Mouse (Mus musculus) stomach, embryonic 15.5 days (tissue): ENCODE measurements around the gene Shld1. TPM values are rescaled to one million over a fixed set of nuclear protein-coding genes. Genes with fewer than 3 reads are reported as not detected.

Experiments used
- ATAC-seq: fragments of 200-750 bp; cut with Nextera tagmentation; 2 replicates; pipeline ENCODE4 v1.8.0; 2017; ENCODE audit warnings: low read depth, moderate number of reproducible peaks, moderate TSS enrichment; ENCODE audit not compliant: insufficient read depth, low FRiP score
- H3K27ac ChIP-seq: fragments of 300-500 bp; sonication (generic); 2 replicates; pipeline ENCODE4 v1.5.1; 2015; ENCODE audit warnings: mild to moderate bottlenecking, inconsistent platforms
- H3K27me3 ChIP-seq: fragments of 300-500 bp; sonication (generic); replicated peaks from 2 replicates; pipeline ENCODE4 v1.6.1; 2015; ENCODE audit warnings: inconsistent platforms
- H3K36me3 ChIP-seq: fragments of 300-500 bp; sonication (generic); 2 replicates; pipeline ENCODE4 v1.6.1; 2015; ENCODE audit warnings: inconsistent platforms
- H3K4me1 ChIP-seq: fragments of 300-500 bp; sonication (generic); 2 replicates; pipeline ENCODE4 v1.6.1; 2015; ENCODE audit warnings: inconsistent platforms
- H3K4me2 ChIP-seq: fragments of 300-500 bp; sonication (generic); 2 replicates; pipeline ENCODE4 v1.6.1; 2015; ENCODE audit warnings: mild to moderate bottlenecking, inconsistent platforms
- H3K4me3 ChIP-seq: fragments of 300-500 bp; sonication (generic); replicated peaks from 2 replicates; pipeline ENCODE4 v1.5.1; 2015; ENCODE audit warnings: inconsistent platforms
- H3K9ac ChIP-seq: fragments of 300-500 bp; sonication (generic); 2 replicates; pipeline ENCODE4 v1.6.1; 2015; ENCODE audit warnings: inconsistent platforms
- H3K9me3 ChIP-seq: fragments of 300-500 bp; sonication (generic); 2 replicates; pipeline ENCODE4 v1.6.1; 2016; ENCODE audit warnings: inconsistent platforms
- WGBS: fragments of 180-500 bp; shearing (Covaris S2); methylation state at CpG from one replicate; pipeline ENCODE4 v1.1.7; 2015; 5-methylcytosine and 5-hydroxymethylcytosine counted together
- polyA plus RNA-seq: library from polyadenylated mRNA; unstranded; fragments of >200 nt; fragmentation: Nextera tagmentation; extraction: Ambion mirVana; gene quantifications from 2 replicates; pipeline ENCODE4 v1.2.1, GENCODE M21; 2015

Gene Shld1
- polyA plus RNA-seq, 1 experiment from 2014 or later: 13.6 TPM

- H3K27ac ChIP-seq: no peak overlapping the region
- no peak overlapping the region for H3K9ac ChIP-seq
- no peaks in the 10 kb centered on the region for H3K4me1 ChIP-seq
- no peaks in the 10 kb centered on the region for H3K9me3 ChIP-seq
- H3K36me3 ChIP-seq: no peaks in the 10 kb centered on the region
- 88% methylated on average over 10 of the region's 10 CpGs for WGBS
- H3K4me3 ChIP-seq: no peak overlapping the region
- no peak for ATAC-seq
- no peaks in the 10 kb centered on the region for H3K27me3 ChIP-seq
- H3K4me2 ChIP-seq: no peak overlapping the region
Measured at GRCm38 (mm10) chr2:132733603-132734573, 47.2 kb downstream of the Shld1 start.

GRCm38 (mm10) chr2:132738816-132739432 lies 52.2 kb downstream of the Shld1 start:
- no peaks in the 10 kb centered on the region for H3K4me1 ChIP-seq
- H3K4me2 ChIP-seq: no peak overlapping the region
- H3K9me3 ChIP-seq: no peaks in the 10 kb centered on the region
- H3K36me3 ChIP-seq: no peaks in the 10 kb centered on the region
- no peaks in the 10 kb centered on the region for H3K27me3 ChIP-seq
- H3K27ac ChIP-seq: no peak overlapping the region
- no peak overlapping the region for H3K4me3 ChIP-seq
- WGBS: 59% methylated on average over 2 of the region's 2 CpGs
- H3K9ac ChIP-seq: no peak overlapping the region
- no peak for ATAC-seq

- Histone ChIP-seq H3K36me3 (no peaks in the 10 kb centered on the region), H3K4me2 (no peak overlapping the region), H3K4me3 (no peak overlapping the region), H3K27ac (no peak overlapping the region), H3K27me3 (no peaks in the 10 kb centered on the region), H3K9ac (no peak overlapping the region), H3K4me1 (no peaks in the 10 kb centered on the region), H3K9me3 (no peaks in the 10 kb centered on the region)
- ATAC-seq: no peak
- WGBS: 68% methylated on average over 8 of the region's 8 CpGs
Measured at GRCm38 (mm10) chr2:132741862-132742347, 55.2 kb downstream of the Shld1 start.

GRCm38 (mm10) chr2:132744866-132745265 lies 58.1 kb downstream of the Shld1 start:
- no peak overlapping the region for H3K4me3 ChIP-seq
- 91% methylated on average over 5 of the region's 5 CpGs for WGBS
- H3K4me1 ChIP-seq: no peaks in the 10 kb centered on the region
- ATAC-seq: no peak
- no peak overlapping the region for H3K9ac ChIP-seq
- H3K27me3 ChIP-seq: no peaks in the 10 kb centered on the region
- H3K27ac ChIP-seq: no peak overlapping the region
- no peaks in the 10 kb centered on the region for H3K9me3 ChIP-seq
- no peaks in the 10 kb centered on the region for H3K36me3 ChIP-seq
- no peak overlapping the region for H3K4me2 ChIP-seq

- H3K9ac ChIP-seq: no peak overlapping the region
- 85% methylated on average over 3 of the region's 3 CpGs for WGBS
- H3K4me1 ChIP-seq: no peaks in the 10 kb centered on the region
- H3K4me2 ChIP-seq: no peak overlapping the region
- ATAC-seq: no peak
- no peak overlapping the region for H3K27ac ChIP-seq
- H3K27me3 ChIP-seq: no peaks in the 10 kb centered on the region
- H3K9me3 ChIP-seq: no peaks in the 10 kb centered on the region
- no peak overlapping the region for H3K4me3 ChIP-seq
- no peaks in the 10 kb centered on the region for H3K36me3 ChIP-seq
Measured at GRCm38 (mm10) chr2:132746108-132746507, 59.4 kb downstream of the Shld1 start.

GRCm38 (mm10) chr2:132750726-132751125 lies 64.0 kb downstream of the Shld1 start:
- H3K27me3 ChIP-seq: no peaks in the 10 kb centered on the region
- H3K9ac ChIP-seq: no peak overlapping the region
- H3K4me3 ChIP-seq: no peak overlapping the region
- H3K9me3 ChIP-seq: no peaks in the 10 kb centered on the region
- H3K4me2 ChIP-seq: no peak overlapping the region
- no peaks in the 10 kb centered on the region for H3K36me3 ChIP-seq
- H3K27ac ChIP-seq: no peak overlapping the region
- H3K4me1 ChIP-seq: no peaks in the 10 kb centered on the region
- no peak for ATAC-seq

GRCm38 (mm10) chr2:132751141-132752066 lies 64.7 kb downstream of the Shld1 start:
- Histone ChIP-seq H3K4me1 (no peaks in the 10 kb centered on the region), H3K9ac (no peak overlapping the region), H3K27me3 (no peaks in the 10 kb centered on the region), H3K9me3 (no peaks in the 10 kb centered on the region), H3K27ac (no peak overlapping the region), H3K36me3 (no peaks in the 10 kb centered on the region), H3K4me3 (no peak overlapping the region), H3K4me2 (no peak overlapping the region)
- WGBS: 72% methylated on average over 15 of the region's 15 CpGs
- no peak for ATAC-seq

- ATAC-seq: no peak
- H3K4me1 ChIP-seq: no peaks in the 10 kb centered on the region
- H3K9ac ChIP-seq: no peak overlapping the region
- no peaks in the 10 kb centered on the region for H3K27me3 ChIP-seq
- no peak overlapping the region for H3K4me2 ChIP-seq
- no peaks in the 10 kb centered on the region for H3K36me3 ChIP-seq
- no peak overlapping the region for H3K27ac ChIP-seq
- 44% methylated on average over 2 of the region's 2 CpGs for WGBS
- no peak overlapping the region for H3K4me3 ChIP-seq
- H3K9me3 ChIP-seq: no peaks in the 10 kb centered on the region
Measured at GRCm38 (mm10) chr2:132752398-132752797, 65.7 kb downstream of the Shld1 start.

- Histone ChIP-seq H3K27ac (no peak overlapping the region), H3K9ac (no peak overlapping the region), H3K4me1 (no peaks in the 10 kb centered on the region), H3K4me2 (no peak overlapping the region), H3K36me3 (no peaks in the 10 kb centered on the region), H3K9me3 (no peaks in the 10 kb centered on the region), H3K27me3 (no peaks in the 10 kb centered on the region), H3K4me3 (no peak overlapping the region)
- WGBS: 79% methylated on average over 3 of the region's 3 CpGs
- no peak for ATAC-seq
Measured at GRCm38 (mm10) chr2:132753137-132753536, 66.4 kb downstream of the Shld1 start.

GRCm38 (mm10) chr2:132757911-132758310 lies 71.2 kb downstream of the Shld1 start:
- no peaks in the 10 kb centered on the region for H3K4me1 ChIP-seq
- WGBS: 80% methylated on average over 5 of the region's 5 CpGs
- H3K9me3 ChIP-seq: no peaks in the 10 kb centered on the region

GRCm38 (mm10) chr2:132770822-132771221 lies 84.1 kb downstream of the Shld1 start:
- H3K27ac ChIP-seq: no peak overlapping the region
- H3K36me3 ChIP-seq: no peaks in the 10 kb centered on the region
- H3K9me3 ChIP-seq: no peaks in the 10 kb centered on the region
- no peak overlapping the region for H3K9ac ChIP-seq
- whole genome bisulfite sequencing: 56% methylated on average over 1 of the region's 1 CpGs
- no peak overlapping the region for H3K4me3 ChIP-seq
- ATAC-seq: no peak
- no peaks in the 10 kb centered on the region for H3K27me3 ChIP-seq
- no peaks in the 10 kb centered on the region for H3K4me1 ChIP-seq
- no peak overlapping the region for H3K4me2 ChIP-seq

More at GRCm38 (mm10) chr2:132757911-132758310, 71.2 kb downstream of the Shld1 start:
- Histone ChIP-seq H3K27ac (no peak overlapping the region), H3K27me3 (no peaks in the 10 kb centered on the region), H3K4me2 (no peak overlapping the region), H3K9ac (no peak overlapping the region), H3K36me3 (no peaks in the 10 kb centered on the region), H3K4me3 (no peak overlapping the region)
- no peak for ATAC-seq
